Mouse (Mus musculus) heart, embryonic 10.5 days (tissue): Measurements from ENCODE around the gene Dcaf11. TPM values are rescaled to one million over a fixed set of nuclear protein-coding genes. Genes with fewer than 3 reads are reported as not detected.

Experiments
- DNase-seq: peaks from one replicate; pipeline ENCODE4 v3.0.0-alpha.2; 2017; ENCODE audit warnings: low spot score
- H3K27ac ChIP-seq: fragments of 300-500 bp; sonication (generic); 2 replicates; pipeline ENCODE4 v1.5.1; 2016; ENCODE audit warnings: mild to moderate bottlenecking
- H3K27me3 ChIP-seq: fragments of 300-500 bp; sonication (generic); 2 replicates; pipeline ENCODE4 v1.6.1; 2016; ENCODE audit warnings: mild to moderate bottlenecking; ENCODE audit not compliant: poor library complexity, insufficient read depth, severe bottlenecking
- H3K36me3 ChIP-seq: fragments of 300-500 bp; sonication (generic); 2 replicates; pipeline ENCODE4 v1.6.1; 2016; ENCODE audit warnings: mild to moderate bottlenecking, moderate library complexity
- H3K4me1 ChIP-seq: fragments of 300-500 bp; sonication (generic); 2 replicates; pipeline ENCODE4 v1.6.1; 2016; ENCODE audit warnings: mild to moderate bottlenecking
- H3K4me3 ChIP-seq: fragments of 300-500 bp; sonication (generic); 2 replicates; pipeline ENCODE4 v1.5.1; 2016; ENCODE audit warnings: mild to moderate bottlenecking, moderate library complexity
- H3K9me3 ChIP-seq: fragments of 300-500 bp; sonication (generic); 2 replicates; pipeline ENCODE4 v1.6.1; 2016; ENCODE audit warnings: mild to moderate bottlenecking, moderate library complexity
- WGBS: fragments of 180-500 bp; shearing (Covaris S2); methylation state at CpG from one replicate; pipeline ENCODE4 v1.1.7; 2016; 5-methylcytosine and 5-hydroxymethylcytosine counted together
- polyA plus RNA-seq: library from polyadenylated mRNA; unstranded; fragments of >200 nt; fragmentation: Nextera tagmentation; extraction: Ambion mirVana; gene quantifications from 2 replicates; pipeline ENCODE4 v1.2.1, GENCODE M21; 2016

Dcaf11 gene
- polyA plus RNA-seq, 1 experiment from 2014 or later: 69.9 TPM

DNA sequence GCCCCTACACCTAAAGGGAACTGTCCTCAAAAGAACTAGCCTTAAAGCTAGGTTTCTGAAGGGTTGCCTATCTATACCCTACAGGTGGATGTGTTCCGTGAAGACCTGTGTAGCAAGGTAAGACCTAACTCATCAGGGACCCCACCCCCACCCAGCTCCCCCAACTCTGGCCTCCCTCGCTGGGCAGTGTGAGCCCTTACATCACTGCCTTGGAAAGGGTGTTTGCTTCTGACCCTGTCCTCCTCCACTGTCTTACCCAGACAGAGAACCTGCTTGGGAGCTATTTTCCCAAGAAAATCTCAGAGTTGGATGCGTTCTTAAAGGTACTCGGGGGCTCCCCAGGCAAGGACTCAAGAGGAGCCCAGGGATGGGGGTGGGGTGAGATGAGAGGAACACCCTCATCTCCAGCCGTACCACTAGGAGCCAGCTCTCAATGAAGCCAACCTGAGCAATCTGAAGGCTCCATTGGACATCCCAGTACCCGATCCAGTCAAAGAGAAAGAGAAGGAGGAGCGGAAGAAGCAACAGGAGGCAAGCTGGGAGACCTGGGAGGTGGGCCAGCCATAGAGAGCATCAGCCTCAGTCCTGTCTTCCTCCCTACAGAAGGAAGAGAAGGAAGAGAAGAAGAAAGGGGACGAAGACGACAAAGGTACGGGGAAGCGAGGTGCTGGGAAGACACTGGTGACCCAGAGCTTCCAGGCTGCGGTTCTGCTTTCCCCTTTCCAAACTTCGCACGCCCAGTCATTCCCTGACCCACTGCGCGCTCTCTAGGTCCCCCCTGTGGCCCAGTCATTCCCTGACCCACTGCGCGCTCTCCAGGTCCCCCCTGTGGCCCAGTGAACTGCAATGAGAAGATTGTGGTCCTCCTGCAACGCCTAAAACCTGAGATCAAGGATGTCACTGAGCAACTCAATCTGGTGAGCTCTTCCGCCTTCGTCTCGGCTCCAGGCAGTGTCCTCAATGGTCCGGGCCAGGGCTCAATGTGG is 20.0 kb downstream of the Dcaf11 start:
- 0 out of 2 replicates have a peak overlapping the region, but pooled peaks have one; percentile 8 for H3K4me3 ChIP-seq
- peaks cover 28% of the 10 kb centered on the region for H3K36me3 ChIP-seq
- peaks cover 43% of the 10 kb centered on the region for H3K4me1 ChIP-seq
- no peak overlapping the region for H3K27ac ChIP-seq
- no peaks in the 10 kb centered on the region for H3K27me3 ChIP-seq
- no peak for DNase-seq
- H3K9me3 ChIP-seq: no peaks in the 10 kb centered on the region
- WGBS: 83% methylated on average over 23 of the region's 23 CpGs

DNA sequence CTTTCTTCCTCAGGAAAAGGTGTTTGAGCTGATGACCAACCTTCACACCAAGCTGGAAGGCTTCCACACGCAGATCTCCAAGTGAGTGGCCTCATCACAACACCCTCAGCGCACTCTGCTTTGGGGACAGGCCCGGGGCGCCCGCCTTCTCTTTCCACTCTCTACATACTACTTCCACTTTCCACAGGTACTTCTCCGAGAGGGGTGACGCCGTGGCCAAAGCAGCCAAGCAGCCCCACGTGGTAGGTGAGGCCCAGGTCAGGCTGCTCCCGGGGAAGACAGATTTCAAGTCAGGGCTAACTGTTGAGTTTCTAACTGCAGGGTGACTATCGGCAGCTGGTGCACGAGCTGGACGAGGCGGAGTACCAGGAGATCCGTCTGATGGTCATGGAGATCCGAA is 20.9 kb downstream of the Dcaf11 start:
- DNase-seq: no peak
- 92% methylated on average over 16 of the region's 16 CpGs for WGBS
- peaks cover 42% of the 10 kb centered on the region for H3K4me1 ChIP-seq
- H3K4me3 ChIP-seq: no peak overlapping the region
- no peak overlapping the region for H3K27ac ChIP-seq
- peaks cover 28% of the 10 kb centered on the region for H3K36me3 ChIP-seq
- no peaks in the 10 kb centered on the region for H3K27me3 ChIP-seq
- H3K9me3 ChIP-seq: no peaks in the 10 kb centered on the region

DNA sequence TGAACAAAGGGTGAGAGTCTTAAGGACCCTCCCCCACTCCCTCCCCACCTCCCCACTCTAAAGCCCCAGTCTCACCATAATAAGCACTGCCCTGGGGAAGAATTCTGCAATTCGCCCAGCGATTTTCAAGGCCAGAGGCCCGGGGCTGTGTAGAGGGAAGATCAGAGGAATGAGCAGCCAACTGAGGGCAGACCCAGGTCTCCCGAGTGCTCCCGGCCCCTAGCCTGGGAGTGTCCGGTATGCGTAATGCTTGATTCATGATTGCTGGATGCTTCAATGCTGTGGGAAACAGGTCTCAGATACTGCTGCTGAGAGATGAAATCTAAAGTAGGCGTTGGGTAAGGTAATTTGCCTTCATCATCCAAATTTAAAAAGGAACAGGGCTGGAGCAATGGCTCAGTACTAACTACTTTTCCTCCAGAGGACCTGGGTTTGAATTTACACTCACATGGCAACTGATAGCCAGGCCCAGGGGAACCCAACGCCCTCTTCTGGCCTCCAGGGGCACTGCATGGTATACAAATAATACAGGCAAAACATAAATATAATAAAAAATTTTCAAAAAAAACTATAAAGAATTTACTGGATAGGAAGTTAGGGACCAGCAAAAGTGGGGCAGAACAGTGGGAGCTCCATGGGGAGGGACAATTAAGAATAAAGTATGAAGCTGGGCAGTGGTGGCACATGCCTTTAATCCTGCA is 22.3 kb downstream of the Dcaf11 start:
- WGBS: 74% methylated on average over 9 of the region's 9 CpGs
- Histone ChIP-seq H3K27me3 (no peaks in the 10 kb centered on the region), H3K9me3 (no peaks in the 10 kb centered on the region), H3K27ac (no peak overlapping the region), H3K36me3 (peaks cover 31% of the 10 kb centered on the region), H3K4me3 (no peak overlapping the region), H3K4me1 (peaks cover 40% of the 10 kb centered on the region)
- peak; percentile 66 for DNase-seq

GRCm38 (mm10) chr14:55584303-55584701 is 24.5 kb downstream of the Dcaf11 start:
- Histone ChIP-seq H3K9me3 (no peaks in the 10 kb centered on the region), H3K27ac (peak overlapping the region; percentile 88), H3K27me3 (no peaks in the 10 kb centered on the region), H3K4me3 (peak overlapping the region; percentile 77), H3K4me1 (peaks cover 27% of the 10 kb centered on the region), H3K36me3 (peaks cover 41% of the 10 kb centered on the region)
- WGBS: 36% methylated on average over 5 of the region's 5 CpGs
- peak; percentile 70 for DNase-seq

DNA sequence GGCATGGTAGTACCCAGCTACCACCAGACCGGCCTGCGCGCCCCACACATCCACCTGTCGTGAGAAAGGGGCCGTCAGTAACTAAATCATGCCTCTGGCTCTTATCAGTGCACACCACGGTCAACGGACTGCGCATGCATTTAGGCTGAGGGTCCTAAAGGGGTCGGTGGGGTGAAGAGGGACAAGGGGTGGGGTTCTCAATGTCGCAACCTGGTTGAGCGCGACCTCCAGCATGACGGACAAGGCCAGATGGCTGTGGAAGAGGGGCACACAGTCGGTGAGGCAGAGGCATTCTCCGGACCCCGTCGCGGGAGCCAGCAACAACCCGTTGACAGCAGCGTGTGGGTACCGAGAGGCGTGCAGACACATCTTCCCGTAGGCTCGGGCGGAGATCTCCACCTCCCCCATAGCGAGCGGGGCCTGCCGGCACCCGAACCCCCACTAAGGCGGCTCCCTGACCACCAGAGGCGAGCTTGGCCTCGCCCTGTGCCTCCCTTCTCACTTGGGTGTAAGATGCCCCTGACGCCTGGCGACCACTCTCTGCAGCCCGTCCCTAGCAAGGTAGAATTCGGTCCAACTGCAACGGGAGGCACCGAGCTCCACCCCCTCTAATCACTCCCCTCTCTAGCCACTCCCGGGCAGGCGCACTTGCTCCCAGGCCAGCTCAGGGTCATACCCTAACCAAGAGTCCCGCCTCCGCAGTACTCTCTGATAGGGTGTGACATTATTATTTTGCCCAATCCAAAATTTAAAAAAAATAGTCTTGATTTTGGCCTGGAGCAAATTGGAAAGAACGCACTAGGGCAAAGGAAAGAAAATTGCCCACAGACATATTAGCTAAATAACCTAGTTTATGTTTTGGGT is 25.1 kb downstream of the Dcaf11 start, which contains the start of gene Emc9:
Gene Emc9, minus strand, starts transcription at position 601 of the 864 bp plus-strand sequence.
- peak; percentile 90 for DNase-seq
- WGBS: 2% methylated on average over 43 of the region's 43 CpGs
- Histone ChIP-seq H3K4me3 (peak within 1 kb of the TSS; percentile 77), H3K27ac (peak within 1 kb of the TSS; percentile 88), H3K9me3 (no peaks in the 10 kb centered on the region), H3K4me1 (peaks cover 24% of the 10 kb centered on the region), H3K27me3 (no peaks in the 10 kb centered on the region), H3K36me3 (peaks cover 37% of the 10 kb centered on the region)

DNA sequence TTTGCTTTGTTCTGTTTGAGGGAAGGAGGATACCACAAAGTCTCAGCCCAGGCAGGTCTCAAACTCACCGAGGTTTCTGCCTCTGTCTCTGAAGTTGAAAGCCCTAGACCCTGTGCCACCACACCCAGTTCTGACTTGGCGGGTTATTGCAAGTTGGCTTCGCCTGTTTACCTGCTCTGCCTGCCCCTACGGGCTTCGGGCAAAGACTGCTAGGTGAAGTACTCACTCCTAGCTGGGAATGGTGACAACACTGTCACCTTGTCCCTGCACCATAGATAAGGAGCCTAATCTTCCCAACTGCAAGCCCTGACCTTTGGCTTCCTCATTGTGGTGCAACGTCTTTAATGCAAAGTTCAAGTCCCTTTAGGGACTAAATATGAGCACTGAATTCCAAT is 25.8 kb downstream of the Dcaf11 start:
- Histone ChIP-seq H3K36me3 (peaks cover 30% of the 10 kb centered on the region), H3K27ac (peak overlapping the region; percentile 88), H3K9me3 (no peaks in the 10 kb centered on the region), H3K4me3 (peak overlapping the region; percentile 77; the same call in 1 of the 2 replicates), H3K27me3 (no peaks in the 10 kb centered on the region), H3K4me1 (peaks cover 28% of the 10 kb centered on the region)
- DNase-seq: no peak
- 43% methylated on average over 6 of the region's 6 CpGs for WGBS

DNA sequence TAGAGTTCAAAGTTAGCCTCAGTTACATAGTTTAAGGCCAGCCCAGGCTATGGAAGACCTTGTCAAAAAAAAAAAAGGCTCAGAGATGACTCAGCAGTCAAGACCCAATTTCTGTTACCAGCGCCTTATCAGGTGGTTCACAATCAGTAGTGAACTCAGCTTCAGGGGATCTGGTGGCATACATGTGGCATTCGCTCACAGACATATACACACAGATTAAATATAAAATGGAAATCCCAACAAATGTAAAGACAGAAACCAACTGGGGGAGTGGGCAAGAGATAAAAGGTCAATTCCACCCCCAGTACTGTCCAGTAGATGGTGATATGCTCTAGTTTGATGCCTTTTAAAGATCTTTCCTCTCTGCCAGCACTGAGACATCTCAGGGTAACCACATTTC is 26.3 kb downstream of the Dcaf11 start:
- no peaks in the 10 kb centered on the region for H3K27me3 ChIP-seq
- H3K36me3 ChIP-seq: peaks cover 25% of the 10 kb centered on the region
- H3K9me3 ChIP-seq: no peaks in the 10 kb centered on the region
- no peak for DNase-seq
- 80% methylated on average over 2 of the region's 2 CpGs for WGBS
- H3K4me1 ChIP-seq: peaks cover 28% of the 10 kb centered on the region
- no peak overlapping the region for H3K4me3 ChIP-seq
- peak overlapping the region; percentile 88 for H3K27ac ChIP-seq

DNA sequence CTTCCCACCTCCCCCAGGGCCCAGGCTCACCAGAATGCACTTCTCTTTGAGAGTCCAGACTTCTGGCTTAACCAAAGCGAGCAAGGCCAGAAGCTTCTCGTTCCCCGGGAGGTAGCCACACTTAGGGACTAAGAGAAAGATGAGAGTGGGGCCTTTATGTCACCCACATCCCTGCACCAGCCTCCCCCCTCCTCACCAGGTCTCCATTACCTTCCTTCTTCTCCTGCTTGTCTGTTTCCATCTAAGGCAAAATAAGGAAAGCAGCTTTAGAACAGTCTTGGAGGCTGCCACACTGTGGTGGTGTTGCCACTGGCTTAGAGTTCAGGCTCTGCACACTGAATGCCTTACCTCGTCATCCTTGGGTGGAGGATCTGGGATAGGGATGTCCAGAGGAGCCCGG is 29.5 kb downstream of the Dcaf11 start:
- 84% methylated on average over 5 of the region's 5 CpGs for WGBS
- H3K27ac ChIP-seq: no peak overlapping the region
- no peak overlapping the region for H3K4me3 ChIP-seq
- H3K36me3 ChIP-seq: peaks cover 19% of the 10 kb centered on the region
- no peaks in the 10 kb centered on the region for H3K27me3 ChIP-seq
- H3K9me3 ChIP-seq: no peaks in the 10 kb centered on the region
- DNase-seq: no peak
- peaks cover 44% of the 10 kb centered on the region for H3K4me1 ChIP-seq

DNA sequence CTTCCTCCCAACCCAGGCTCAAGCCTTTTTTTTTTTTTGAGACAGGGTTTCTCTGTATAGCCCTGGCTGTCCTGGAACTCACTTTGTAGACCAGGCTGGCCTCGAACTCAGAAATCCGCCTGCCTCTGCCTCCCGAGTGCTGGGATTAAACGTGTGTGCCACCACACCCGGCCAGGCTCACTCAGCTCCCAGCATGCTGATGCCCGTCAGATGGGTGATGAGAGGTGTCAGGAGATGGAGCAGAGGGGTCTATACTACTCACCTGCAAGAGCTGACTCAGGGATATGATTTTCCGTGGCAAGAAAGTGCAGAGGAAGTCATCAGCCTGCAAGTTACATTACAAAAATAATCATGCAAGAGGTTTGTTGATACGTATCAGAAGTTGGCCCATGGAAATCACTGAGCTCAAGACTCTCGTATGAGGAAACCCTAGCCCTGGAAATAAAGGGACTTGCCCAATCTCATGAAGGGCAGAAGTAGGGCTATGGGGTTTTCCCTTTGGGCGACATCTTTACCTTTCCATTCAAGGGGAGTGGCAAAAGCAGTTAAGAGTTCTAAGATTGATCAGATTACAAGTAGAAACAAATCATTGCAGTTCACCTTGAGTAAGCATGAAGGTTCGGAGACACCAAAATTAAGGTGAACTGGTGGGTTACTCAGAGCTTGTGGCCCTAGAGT is 30.1 kb downstream of the Dcaf11 start:
- no peak for DNase-seq
- H3K27ac ChIP-seq: peak overlapping the region; percentile 96
- peaks cover 25% of the 10 kb centered on the region for H3K36me3 ChIP-seq
- H3K4me3 ChIP-seq: peak overlapping the region; percentile 98
- WGBS: 81% methylated on average over 11 of the region's 11 CpGs
- no peaks in the 10 kb centered on the region for H3K9me3 ChIP-seq
- H3K4me1 ChIP-seq: peaks cover 38% of the 10 kb centered on the region
- no peaks in the 10 kb centered on the region for H3K27me3 ChIP-seq

- DNase-seq: peak; percentile 98
- H3K4me1 ChIP-seq: peaks cover 31% of the 10 kb centered on the region
- H3K36me3 ChIP-seq: peaks cover 34% of the 10 kb centered on the region
- H3K27ac ChIP-seq: peak within 1 kb of the TSS; percentile 96
- no peaks in the 10 kb centered on the region for H3K27me3 ChIP-seq
- 1% methylated on average over 22 of the region's 22 CpGs for WGBS
- peak within 1 kb of the TSS; percentile 98 for H3K4me3 ChIP-seq
- H3K9me3 ChIP-seq: no peaks in the 10 kb centered on the region
These were observed 31.0 kb downstream of the Dcaf11 start, which contains the start of gene Psme2 for GRCm38 (mm10) chr14:55590748-55591330. Psme2 (minus strand) TSS chr14:55591113.

DNA sequence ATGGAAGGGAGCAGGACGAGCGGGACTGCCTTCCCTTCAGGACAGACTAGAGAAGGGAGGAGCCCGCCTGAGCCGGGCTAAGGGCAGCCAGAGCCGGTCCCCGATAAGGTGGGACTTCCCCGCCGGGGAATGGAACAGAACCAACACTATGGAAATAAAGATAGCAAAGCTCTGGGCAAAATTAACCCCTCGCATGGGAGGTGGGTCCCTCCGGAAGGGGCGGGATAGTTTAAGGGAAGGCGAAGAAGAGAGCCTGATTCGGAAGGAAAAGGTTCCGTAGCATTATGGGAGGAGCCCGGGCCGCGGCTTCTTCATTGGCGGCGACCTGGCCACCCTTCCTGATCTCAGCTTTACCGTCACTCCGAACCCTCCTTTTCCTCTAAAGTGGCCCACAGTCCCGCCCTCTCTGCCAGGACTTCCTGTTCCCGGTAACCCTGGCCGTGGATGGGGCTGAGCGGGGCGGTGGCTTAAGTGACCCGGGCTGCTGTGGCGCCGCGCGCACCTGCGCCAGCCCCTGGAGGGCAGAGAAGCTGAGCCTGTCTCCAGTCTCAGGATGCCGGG is 31.6 kb downstream of the Dcaf11 start, which contains the start of gene Rnf31:
Gene Rnf31, plus strand, starts transcription at position 378 of the 561 bp plus-strand sequence.
- Histone ChIP-seq H3K4me1 (peaks cover 31% of the 10 kb centered on the region), H3K4me3 (peak within 1 kb of the TSS; percentile 98), H3K36me3 (peaks cover 40% of the 10 kb centered on the region), H3K27me3 (no peaks in the 10 kb centered on the region), H3K9me3 (no peaks in the 10 kb centered on the region), H3K27ac (peak within 1 kb of the TSS; percentile 96)
- DNase-seq: peak; percentile 98
- under 1% methylated on average over 33 of the region's 33 CpGs for WGBS
